Mouse (Mus musculus): ENCODE results near the gene Frs2. TPM values are rescaled to one million over a fixed set of nuclear protein-coding genes. Genes with fewer than 3 reads are reported as not detected.
"Not testable (repeated sequence)": the region's sequence is repeated elsewhere in the genome, so short reads cannot be mapped to it uniquely, and the experiment has no call there.

Gene Frs2
- polyA plus RNA-seq, 1 experiment = 37.8 TPM

GRCm38 (mm10) chr10:117026176-117026575 is 122.2 kb downstream of the Frs2 start:
- no peak for DNase-seq (ENCODE audit: low read depth)
- TF ChIP-seq POLR2A (IDR thresholded peaks at IDR 0.05; ENCODE audit: borderline replicate concordance, extremely low read depth, insufficient read depth, insufficient read length, poor library complexity, severe bottlenecking) (no peak), CTCF (IDR thresholded peaks at IDR 0.05; ENCODE audit: borderline replicate concordance, extremely low read depth, insufficient read depth, insufficient read length) (no peak)

GRCm38 (mm10) chr10:117025776-117026175 is 122.6 kb downstream of the Frs2 start:
- not testable (repeated sequence) for DNase-seq (ENCODE audit: low read depth)

GRCm38 (mm10) chr10:117023693-117024092 is 124.6 kb downstream of the Frs2 start:
- TF ChIP-seq CTCF (IDR thresholded peaks at IDR 0.05; ENCODE audit: borderline replicate concordance, extremely low read depth, insufficient read depth, insufficient read length) (no peak), POLR2A (IDR thresholded peaks at IDR 0.05; ENCODE audit: borderline replicate concordance, extremely low read depth, insufficient read depth, insufficient read length, poor library complexity, severe bottlenecking) (no peak)
- no peak for DNase-seq (ENCODE audit: low read depth)

- TF ChIP-seq CTCF (IDR thresholded peaks at IDR 0.05; ENCODE audit: borderline replicate concordance, extremely low read depth, insufficient read depth, insufficient read length) (no peak), POLR2A (IDR thresholded peaks at IDR 0.05; ENCODE audit: borderline replicate concordance, extremely low read depth, insufficient read depth, insufficient read length, poor library complexity, severe bottlenecking) (no peak)
- DNase-seq (ENCODE audit: low read depth) = no peak
Observed at GRCm38 (mm10) chr10:117021020-117021754, 127.1 kb downstream of the Frs2 start.

Other genes starting within 250 kb of the Frs2 start
- 48.9 and 65.7 TPM in 2 replicates for gene Rab3ip, start 197.8 kb downstream of the Frs2 start, polyA plus RNA-seq (2012; rRNA removed)
- not detected in 2 replicates for gene Gm10271, start 175.9 kb downstream of the Frs2 start, polyA plus RNA-seq (2012; rRNA removed)
- gene Best3, start 162.2 kb downstream of the Frs2 start, polyA plus RNA-seq (2012; rRNA removed) = 0.11 and 0.18 TPM in 2 replicates
- gene Lrrc10, start 103.2 kb downstream of the Frs2 start, polyA plus RNA-seq (2012; rRNA removed) = 0.11 TPM in 1 of 2 replicates, not detected in the other
- 262 and 287 TPM in 2 replicates for gene Cct2, start 84.7 kb downstream of the Frs2 start, polyA plus RNA-seq (2012; rRNA removed)
- 141 and 146 TPM in 2 replicates for gene Yeats4, start 76.0 kb upstream of the Frs2 start, polyA plus RNA-seq (2012; rRNA removed)
- gene 9530003J23Rik, start 90.2 kb upstream of the Frs2 start, polyA plus RNA-seq (2012; rRNA removed) = not detected in 2 replicates
- 9.6 and 13.5 TPM in 2 replicates for gene Lyz2, start 133.8 kb upstream of the Frs2 start, polyA plus RNA-seq (2012; rRNA removed)
- gene Lyz1, start 144.3 kb upstream of the Frs2 start, polyA plus RNA-seq (2012; rRNA removed) = 0.10 and 0.19 TPM in 2 replicates
- gene Cpsf6, start 231.5 kb upstream of the Frs2 start, polyA plus RNA-seq (2012; rRNA removed) = 149 and 198 TPM in 2 replicates

Measured in brain, embryonic 14.5 days (tissue).